Mouse (Mus musculus) bone marrow macrophage, adult 2 months (primary cell): ENCODE results near the gene Gm20388. TPM values are rescaled to one million over a fixed set of nuclear protein-coding genes. Genes with fewer than 3 reads are reported as not detected.
A peak's percentile ranks its signal among the peaks of the same experiment; 100 is the strongest.

Source experiments
- H3K27ac ChIP-seq: 2 replicates; pipeline ENCODE4 v1.5.1; 2012; ENCODE audit warnings: low read depth, low read length; ENCODE audit not compliant: insufficient read depth
- H3K4me1 ChIP-seq: 2 replicates; pipeline ENCODE4 v1.6.1; 2012; ENCODE audit warnings: low read length; ENCODE audit not compliant: control insufficient read depth, insufficient read depth
- H3K4me3 ChIP-seq: 2 replicates; pipeline ENCODE4 v1.5.1; 2012; ENCODE audit warnings: mild to moderate bottlenecking, low read length, moderate library complexity; ENCODE audit not compliant: insufficient read depth
- CTCF ChIP-seq: IDR thresholded peaks from 2 replicates; pipeline ENCODE4 v1.5.1; 2012; ENCODE audit warnings: low read depth, mild to moderate bottlenecking, low read length, moderate library complexity
- POLR2A ChIP-seq: IDR thresholded peaks from 2 replicates; pipeline ENCODE4 v1.6.1; 2012; ENCODE audit warnings: mild to moderate bottlenecking, low read depth, low read length, borderline replicate concordance
- polyA plus RNA-seq: library from polyadenylated mRNA; stranded (reverse); fragments of >200 nt; gene quantifications from 2 replicates; pipeline ENCODE4 v1.2.4, GENCODE M21; 2012; ENCODE audit not compliant: missing spikeins, insufficient read depth, insufficient read length

The Gm20388 gene
- polyA plus RNA-seq, 1 experiment, result 32.7 TPM

DNA sequence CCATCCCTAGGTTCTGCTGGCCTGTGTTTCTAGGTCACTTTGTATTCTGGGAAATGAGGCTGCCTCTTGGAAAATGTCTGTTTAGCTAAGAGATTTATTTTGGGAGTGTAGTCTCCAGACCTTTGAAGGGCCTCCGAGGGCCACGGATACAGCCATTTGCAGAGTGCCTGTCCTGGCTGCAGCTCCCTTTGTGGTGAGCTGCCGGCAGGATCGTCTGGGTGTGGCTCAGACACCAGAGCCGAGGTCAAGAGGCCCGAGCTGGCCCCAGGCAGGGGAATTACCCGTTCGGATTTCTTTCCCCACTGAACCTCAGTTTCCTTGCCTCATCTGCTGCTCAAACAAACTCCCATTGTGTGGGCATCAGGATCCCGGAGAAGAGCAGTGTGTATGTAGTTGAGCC is 125.5 kb downstream of the Gm20388 start:
- Histone ChIP-seq H3K27ac (no peak overlapping the region), H3K4me3 (no peak overlapping the region), H3K4me1 (peaks cover 7% of the 10 kb centered on the region)
- TF ChIP-seq CTCF (no peak), POLR2A (no peak)

DNA sequence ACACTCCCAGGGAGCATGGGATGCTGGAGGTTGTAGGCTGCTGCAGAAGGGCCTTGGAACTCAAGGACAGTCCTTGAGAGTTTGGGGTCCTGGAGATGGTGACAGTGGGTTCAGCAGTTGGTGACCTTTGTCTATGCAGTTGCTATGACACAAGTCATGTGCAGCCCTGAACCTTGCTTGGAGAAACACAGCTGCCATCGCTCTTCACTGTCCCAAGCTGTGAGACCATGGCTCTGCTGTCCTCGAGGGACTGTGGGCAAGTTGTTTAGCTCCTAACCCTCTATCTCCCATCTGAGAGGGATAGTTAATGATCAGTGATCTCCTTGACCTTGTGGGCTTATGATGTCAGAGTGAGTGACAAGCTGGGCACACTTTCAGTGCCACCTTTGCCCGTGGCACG is 125.9 kb downstream of the Gm20388 start:
- Histone ChIP-seq H3K27ac (no peak overlapping the region), H3K4me1 (peaks cover 11% of the 10 kb centered on the region), H3K4me3 (no peak overlapping the region)
- TF ChIP-seq CTCF (no peak), POLR2A (no peak)

DNA sequence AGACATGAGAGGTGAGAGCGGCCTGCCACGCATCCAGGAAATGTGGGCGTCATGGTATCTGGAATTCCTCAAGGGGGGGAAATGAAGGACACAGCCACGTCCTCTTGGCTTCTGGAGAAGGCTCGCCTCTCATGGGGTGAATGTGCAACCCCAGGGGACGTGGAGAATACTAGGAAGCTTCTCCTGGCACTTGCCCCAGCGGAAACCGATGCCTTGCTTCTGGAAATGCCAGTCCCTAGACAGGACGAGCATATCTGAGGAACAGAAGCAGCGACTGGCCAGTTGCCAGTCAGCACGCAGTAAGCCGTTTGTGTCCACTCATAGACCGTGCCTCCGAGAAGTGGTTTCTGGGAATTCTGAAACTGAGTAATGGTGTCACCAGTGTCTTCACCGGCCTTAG is 126.6 kb downstream of the Gm20388 start:
- H3K4me1 ChIP-seq, result peaks cover 11% of the 10 kb centered on the region
- no peak overlapping the region for H3K4me3 ChIP-seq
- TF ChIP-seq CTCF (no peak), POLR2A (no peak)
- no peak overlapping the region for H3K27ac ChIP-seq

DNA sequence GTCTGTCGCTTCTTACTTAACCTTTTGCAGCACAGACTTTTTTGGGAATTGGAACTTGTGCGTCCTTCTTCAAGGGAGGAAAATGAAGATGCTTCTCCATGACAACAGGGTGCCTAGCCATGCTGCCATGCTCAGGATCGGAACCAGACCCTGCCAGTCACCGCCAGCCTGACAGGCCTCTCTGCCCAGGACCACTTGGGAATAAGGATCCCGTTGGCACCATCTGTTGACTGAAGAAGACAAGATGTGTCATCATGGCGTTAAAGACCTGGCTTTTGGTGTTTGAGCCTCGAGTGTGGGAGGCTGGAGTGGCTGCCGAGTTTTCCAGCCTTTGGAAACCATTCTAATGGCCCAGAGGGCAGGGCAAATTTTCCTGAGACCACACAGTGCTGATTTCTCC is 127.0 kb downstream of the Gm20388 start:
- TF ChIP-seq CTCF, result no peak
- no peak for TF ChIP-seq POLR2A
- H3K4me1 ChIP-seq, result peaks cover 13% of the 10 kb centered on the region
- no peak overlapping the region for H3K4me3 ChIP-seq
- no peak overlapping the region for H3K27ac ChIP-seq

DNA sequence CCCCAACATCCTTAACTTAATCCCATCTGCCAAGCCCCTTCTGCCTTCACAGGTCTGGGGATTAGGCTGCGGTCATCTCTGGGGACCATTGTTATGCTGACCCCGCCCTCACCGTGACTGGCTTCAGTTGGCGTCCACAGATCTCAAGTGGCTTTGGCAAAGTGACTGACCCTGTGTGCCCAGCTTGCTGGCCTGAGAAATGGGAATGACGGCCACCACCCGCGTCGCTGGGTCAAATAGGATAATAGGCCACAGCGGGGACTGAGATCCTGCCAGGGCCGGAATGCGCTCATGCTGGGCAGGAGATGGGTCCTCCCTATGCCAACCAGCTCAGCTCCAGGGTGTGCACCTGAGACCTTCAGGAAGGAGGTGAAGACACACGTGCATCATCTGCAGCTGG is 128.1 kb downstream of the Gm20388 start:
- Histone ChIP-seq H3K4me1 (peaks cover 18% of the 10 kb centered on the region), H3K4me3 (no peak overlapping the region), H3K27ac (no peak overlapping the region)
- TF ChIP-seq CTCF (no peak), POLR2A (no peak)

DNA sequence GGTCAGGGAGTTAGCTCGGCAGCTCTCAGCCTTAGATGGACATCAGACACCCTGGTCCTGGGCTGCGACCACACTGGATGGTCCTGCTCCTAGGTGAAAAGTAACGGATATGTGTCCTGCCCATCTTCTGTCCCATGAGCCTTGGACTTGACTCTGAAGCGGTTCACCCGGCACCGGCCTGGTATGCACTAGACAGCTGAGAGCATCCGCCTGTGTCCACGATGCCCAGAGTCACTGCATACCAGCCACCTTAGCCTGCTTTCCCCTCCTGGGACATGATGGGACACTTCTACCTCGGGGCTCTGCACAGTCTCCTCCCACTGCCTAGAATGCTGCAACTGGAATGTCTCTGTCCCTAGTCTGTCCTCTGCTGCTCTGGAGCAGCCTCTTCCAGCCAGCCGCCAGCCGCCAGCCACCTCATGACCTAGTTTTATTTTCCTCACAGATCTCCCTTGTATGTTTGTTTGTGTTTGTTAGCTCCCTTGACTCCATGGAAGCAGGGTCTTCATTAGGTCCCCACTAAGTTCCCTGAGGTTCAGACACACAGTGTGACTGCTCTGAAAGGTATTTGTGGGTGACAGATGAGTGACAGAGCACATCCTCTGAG is 128.8 kb downstream of the Gm20388 start:
- Histone ChIP-seq H3K27ac (no peak overlapping the region), H3K4me1 (peaks cover 20% of the 10 kb centered on the region), H3K4me3 (no peak overlapping the region)
- TF ChIP-seq CTCF, result no peak
- no peak for TF ChIP-seq POLR2A

DNA sequence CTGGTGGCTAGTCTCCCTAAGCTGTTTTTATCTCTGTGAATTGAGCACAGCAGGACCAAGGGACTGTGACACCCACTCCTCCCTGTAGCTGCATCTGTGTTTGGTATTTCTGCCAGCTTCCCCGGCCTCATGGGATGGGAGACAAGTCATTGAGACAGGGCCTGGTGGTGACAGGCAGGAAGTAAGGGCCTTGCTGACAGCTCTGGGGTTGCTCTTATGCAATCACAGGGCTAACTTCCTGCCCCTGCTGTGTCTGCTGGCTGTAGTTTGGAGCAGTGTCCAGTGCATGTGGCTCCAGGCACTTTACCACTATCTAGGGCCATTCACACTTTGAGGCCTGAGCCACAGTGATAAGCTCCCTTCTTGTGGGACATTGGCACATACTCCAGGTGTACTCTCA is 130.2 kb downstream of the Gm20388 start:
- TF ChIP-seq CTCF, result no peak
- no peak for TF ChIP-seq POLR2A
- H3K4me3 ChIP-seq, result no peak overlapping the region
- peak overlapping the region; percentile 52 for H3K27ac ChIP-seq
- peaks cover 26% of the 10 kb centered on the region for H3K4me1 ChIP-seq

DNA sequence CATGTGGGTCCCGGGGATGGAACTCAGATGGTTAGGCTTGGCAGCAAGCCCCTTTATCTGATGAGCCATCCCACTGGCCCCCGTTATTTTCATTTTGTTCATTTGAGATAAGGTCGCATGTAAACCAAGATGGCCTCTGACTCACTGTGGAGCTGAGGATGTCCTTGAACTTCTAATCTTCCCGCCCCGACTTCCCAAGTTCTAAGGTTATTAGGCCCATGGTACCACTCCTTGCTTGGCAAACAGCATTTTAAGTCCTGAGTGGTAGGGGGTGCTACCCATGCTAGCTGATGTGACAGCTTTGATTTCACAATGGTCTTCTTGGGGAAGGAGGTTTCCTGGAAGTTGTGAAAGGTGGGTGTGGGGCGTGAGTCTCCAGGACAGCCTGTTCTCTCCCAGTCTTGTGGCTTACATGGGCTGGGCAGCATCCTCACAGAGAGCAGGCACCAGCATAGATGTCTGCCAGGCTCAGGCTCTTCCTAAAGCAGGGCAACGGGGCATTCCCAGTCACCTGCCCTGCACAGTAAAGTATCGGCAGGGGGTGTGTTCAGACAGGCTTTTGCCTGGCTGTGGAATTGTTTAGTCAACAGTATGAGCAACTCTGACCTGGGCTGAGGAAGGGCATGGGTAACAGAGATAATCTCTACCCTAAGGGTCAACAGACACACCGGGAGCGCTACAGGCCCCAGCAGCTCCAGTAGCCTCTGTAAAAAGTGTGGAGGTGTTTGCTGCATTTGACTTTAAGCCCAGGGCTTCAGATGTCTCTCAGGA is 132.1 kb downstream of the Gm20388 start:
- TF ChIP-seq POLR2A, result no peak
- TF ChIP-seq CTCF, result no peak
- Histone ChIP-seq H3K4me1 (peaks cover 26% of the 10 kb centered on the region), H3K4me3 (no peak overlapping the region), H3K27ac (no peak overlapping the region)

DNA sequence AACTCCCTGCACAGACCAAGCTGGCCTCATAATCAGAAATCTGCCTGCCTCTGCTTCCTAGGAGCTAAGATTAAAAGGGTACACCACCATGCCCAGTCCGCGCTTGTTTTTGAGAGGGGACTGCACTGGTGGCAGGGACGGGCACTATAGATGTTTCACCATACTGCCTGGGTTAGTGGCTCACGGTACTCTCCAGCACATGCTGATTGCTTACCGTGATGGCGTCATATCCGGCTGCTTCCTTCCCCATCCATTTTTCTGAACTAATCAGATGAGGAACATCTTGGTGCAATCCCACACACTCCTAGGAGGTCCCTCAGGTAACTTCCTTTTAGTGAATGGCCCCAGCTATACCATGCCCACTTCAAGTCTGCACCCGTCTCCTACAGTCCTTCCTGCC is 134.3 kb downstream of the Gm20388 start:
- no peak overlapping the region for H3K27ac ChIP-seq
- TF ChIP-seq CTCF, result no peak
- TF ChIP-seq POLR2A, result no peak
- H3K4me3 ChIP-seq, result no peak overlapping the region
- H3K4me1 ChIP-seq, result peaks cover 28% of the 10 kb centered on the region

DNA sequence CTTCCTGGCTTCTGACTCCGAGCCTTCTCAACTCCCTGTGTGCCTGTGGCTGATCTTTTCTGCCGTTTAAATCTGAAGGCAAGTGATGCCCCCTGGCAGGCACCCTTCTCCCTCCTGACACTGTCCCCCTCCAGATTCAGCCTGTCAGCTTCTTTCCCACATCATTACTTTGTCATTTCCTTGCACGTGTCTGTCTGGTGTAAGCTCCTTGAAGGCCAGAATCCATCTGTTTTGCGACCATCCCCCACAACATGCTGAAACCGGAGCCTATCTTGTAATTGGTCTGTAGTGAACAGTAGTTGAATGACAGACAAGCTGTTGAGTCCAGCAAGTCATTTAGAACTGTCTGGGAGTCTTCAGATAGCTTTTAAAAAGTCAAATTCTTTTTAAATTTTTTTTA is 134.8 kb downstream of the Gm20388 start:
- Histone ChIP-seq H3K27ac (no peak overlapping the region), H3K4me3 (no peak overlapping the region), H3K4me1 (peaks cover 29% of the 10 kb centered on the region)
- TF ChIP-seq CTCF, result no peak
- no peak for TF ChIP-seq POLR2A
